Mouse (Mus musculus) megakaryocyte, adult 5-6 weeks (primary cell): ENCODE measurements around the gene 1810010D01Rik. TPM values are rescaled to one million over a fixed set of nuclear protein-coding genes. Genes with fewer than 3 reads are reported as not detected.

Experiments used
- ATAC-seq: 2 replicates; pipeline ENCODE4 v1.8.0; 2016; ENCODE audit warnings: mild to moderate bottlenecking, inconsistent platforms; ENCODE audit not compliant: poor library complexity, severe bottlenecking
- total RNA-seq, 2 experiments: library from RNA; stranded (forward) in 1 of 2; stranded (reverse) in 1 of 2; fragments of 153-499, 151-499 nt in 1 of 2; fragments of 221-1000, 200-1000 nt in 1 of 2; gene quantifications; 2 replicates each; pipeline versions ENCODE4 v1.2.3 to v1.2.4; 2015 to 2017

The 1810010D01Rik gene
- total RNA-seq, 2 experiments from 2014 or later = not detected

- ATAC-seq = no peak
Measured at GRCm38 (mm10) chr7:145216591-145216990, 8.7 kb upstream of the 1810010D01Rik start.

DNA sequence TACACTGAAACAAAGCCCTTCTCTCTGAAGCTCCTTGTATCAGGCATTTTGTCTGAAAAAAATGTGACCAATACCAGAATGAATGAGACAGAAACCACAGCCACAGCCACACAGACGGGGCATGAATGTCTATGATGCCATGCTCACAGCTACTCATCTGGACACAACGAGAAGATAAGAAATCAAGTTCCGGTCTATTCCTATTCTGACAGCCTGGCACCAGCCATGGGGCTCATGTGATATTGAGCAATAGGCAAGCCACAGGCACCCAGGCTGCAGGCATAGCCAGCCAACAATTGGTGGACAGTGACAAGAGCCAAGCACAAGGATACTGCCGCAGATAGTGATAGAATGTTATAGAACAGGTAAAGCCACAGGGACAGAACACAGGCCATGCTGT is 7.6 kb upstream of the 1810010D01Rik start:
- peak; percentile 56 for ATAC-seq

DNA sequence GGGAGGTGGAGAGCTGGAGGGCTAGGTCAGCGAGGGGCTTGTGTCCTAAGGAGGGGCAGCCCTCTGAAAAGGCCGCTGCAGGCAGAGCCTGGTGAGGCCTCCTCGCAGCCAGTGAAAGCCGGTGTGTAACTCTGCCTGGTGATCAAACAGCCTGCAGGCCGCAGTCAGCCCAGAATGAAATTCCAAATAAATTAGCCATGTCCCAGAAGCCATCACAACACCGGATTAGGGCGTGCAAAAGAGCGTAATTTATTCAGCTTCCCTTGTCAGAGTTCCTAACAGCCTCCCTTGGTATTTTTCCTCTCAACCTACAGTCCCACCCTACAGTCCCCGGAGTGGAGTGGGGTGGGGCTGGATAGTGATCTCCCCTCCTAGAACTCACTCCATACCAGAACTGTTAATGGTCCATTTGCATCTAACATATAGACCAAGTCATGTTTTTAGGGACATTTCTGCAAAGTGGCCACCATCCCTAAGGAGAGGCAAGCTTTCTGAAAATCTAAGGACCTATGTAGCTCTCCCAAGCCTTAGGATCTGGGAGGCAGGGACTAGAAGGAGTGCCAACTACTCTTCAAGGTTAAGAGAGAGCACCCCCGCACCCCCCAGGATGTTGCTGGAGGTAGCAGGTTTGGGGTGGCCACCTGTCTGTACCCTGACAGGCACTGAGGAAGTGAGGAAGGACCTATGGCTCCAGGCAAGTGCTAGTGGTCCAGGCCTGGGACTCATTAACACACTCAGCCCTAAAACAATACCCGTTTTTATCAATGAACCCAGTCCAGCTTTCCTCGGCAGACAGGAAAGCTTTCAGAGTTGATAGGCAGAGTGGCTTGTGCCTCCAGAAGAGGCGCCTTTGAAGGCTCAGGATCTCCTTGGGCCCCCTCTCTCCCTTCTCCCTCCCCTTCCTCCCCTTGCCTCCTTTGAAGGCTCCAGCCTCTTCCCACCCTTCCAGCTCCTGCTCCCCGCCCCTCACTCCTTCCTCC is 4.1 kb upstream of the 1810010D01Rik start:
- no peak for ATAC-seq

DNA sequence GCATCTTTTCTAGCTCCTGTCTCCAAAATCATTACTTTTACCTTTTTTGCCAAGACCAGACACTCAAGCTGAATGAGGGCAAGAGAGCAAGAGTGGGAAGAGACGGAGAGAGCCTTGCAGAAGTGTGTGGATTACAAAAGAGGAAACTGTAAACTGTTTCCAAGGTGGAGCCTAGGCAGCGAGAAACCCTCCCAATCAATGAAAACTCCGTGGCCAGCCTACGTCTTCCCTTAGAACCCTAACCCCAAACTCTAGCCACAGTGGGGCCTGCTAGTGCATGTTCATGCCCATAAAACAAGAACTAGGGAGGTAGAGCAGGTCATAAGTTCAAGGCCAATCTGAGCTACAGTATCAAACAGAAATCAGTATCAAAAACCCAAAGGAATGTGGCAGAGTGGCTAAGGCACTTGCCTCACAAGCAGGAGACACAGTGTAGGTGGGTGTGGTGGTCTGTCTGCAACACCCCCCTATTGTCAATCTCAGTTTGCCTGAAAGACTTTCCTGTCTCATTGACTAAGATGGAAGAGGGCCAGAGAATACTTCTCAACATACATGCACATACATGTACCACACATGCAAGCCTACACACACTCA is 2.7 kb upstream of the 1810010D01Rik start:
- peak; percentile 33 for ATAC-seq

- no peak for ATAC-seq
Measured at GRCm38 (mm10) chr7:145206801-145207200, 1.1 kb downstream of the 1810010D01Rik start.

DNA sequence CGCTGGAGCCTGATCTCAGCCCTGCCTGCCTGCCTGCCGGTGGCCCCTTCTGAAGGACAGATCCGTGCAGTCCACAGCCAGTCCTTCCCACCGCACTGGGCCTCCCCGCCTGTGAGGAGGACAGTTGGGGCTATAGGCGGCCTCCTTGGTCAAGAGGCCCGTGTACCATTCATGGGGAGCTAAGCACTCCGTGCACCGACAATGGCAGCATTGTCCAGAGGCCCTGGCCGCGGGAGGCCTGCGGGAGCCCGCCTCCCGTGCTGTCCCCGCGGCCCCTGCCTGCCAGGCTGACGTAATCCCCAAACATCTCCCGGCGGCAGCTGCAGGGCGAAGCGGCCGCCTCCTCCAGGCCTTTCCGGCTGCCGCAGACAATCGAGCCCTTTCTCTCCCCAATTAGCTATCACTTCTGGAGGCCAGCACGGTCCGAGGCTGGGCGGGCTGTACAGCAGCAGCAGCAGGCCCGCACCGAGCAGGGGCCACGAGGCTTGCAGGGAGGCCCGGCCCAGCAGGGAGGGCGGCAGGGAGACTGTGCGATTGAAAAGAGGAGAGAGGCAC is 1.8 kb downstream of the 1810010D01Rik start:
- peak; percentile 25; the same call in 1 of the 2 replicates for ATAC-seq

DNA sequence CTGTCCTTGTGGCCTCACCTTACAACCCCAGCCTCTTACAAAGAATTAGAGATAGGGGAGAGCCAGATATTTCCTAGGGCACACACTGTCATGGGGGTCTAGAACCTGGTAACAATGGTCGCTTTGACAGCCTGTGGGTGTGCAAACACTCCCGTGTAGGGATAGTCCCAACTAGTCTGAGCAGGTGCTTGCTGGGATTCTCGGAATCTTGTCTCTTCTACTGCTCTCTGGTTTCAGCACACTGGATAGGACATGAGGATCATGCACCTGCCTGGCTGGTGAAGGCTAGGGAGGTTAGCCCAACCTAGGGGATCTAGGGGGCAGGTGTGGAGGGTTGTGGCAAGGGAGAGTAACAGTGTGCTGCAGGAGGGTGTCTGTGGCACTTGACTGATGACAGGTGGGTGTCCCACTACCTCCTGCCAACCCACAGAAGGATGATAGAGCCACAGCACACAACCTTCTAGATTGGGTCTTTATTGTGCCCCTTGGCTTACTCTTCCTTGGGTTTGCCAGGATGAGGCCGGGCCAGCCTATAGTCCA is 2.5 kb downstream of the 1810010D01Rik start:
- ATAC-seq = no peak

- ATAC-seq = no peak
Measured at GRCm38 (mm10) chr7:145199711-145200110, 8.2 kb downstream of the 1810010D01Rik start.

- ATAC-seq = peak; percentile 36
Measured at GRCm38 (mm10) chr7:145198223-145198714, 9.7 kb downstream of the 1810010D01Rik start.

- no peak for ATAC-seq
Measured at GRCm38 (mm10) chr7:145197711-145198110, 10.2 kb downstream of the 1810010D01Rik start.

DNA sequence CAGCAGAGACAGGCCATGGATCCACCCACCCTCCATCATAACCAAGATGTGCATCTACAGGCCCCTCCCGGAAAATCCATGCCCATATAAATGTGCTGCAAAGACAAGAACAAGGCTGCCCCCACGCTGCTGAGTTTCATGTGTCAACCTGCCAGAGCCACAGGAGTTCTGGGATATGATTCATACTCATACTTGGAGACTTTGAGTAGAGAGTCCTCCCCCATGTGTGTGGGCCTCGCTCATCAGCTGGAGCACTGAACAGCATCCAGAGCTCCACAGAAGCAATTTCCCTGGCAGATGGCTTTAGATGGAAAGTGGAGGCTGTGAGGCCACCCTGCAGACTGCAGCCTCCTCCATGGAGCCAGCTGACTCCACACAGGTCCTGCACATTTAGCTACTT is 10.9 kb downstream of the 1810010D01Rik start:
- no peak for ATAC-seq

GRCm38 (mm10) chr7:145196340-145196739 is 11.6 kb downstream of the 1810010D01Rik start:
- no peak for ATAC-seq

GRCm38 (mm10) chr7:145195186-145195927 is 12.6 kb downstream of the 1810010D01Rik start:
- no peak for ATAC-seq

DNA sequence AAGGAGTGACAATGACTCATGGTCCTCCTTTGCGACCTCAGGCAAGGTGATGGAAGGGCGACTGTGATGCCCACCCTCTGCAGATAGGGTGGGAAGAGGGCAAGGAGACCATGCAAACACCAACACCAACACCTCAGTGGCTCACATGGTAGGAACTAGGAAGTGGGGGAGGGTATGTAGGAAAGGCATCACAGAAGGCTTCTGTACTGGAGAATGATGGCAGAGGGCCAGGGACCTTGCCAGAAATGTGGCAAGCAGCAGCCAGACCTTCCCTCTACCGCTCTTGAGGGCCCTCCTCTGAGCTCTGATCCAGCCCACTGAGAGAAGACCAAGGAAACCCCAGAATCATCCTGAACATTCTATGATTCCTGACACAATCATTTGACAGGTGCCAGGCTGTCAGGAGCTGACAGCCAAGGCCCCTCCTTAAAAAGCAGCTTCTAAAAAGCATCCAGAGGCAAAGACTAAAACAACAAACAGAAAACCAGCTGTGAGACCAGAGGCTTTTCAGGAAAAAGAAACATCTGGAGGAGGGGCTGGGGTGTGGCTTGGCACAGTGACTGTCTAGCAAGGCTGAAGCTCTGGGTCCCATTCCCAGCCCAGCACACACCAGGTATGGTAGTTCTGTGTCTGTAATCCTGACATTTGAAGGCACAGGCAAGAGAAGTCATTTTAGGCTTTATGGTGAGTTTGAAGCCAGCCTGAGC is 13.3 kb downstream of the 1810010D01Rik start:
- no peak for ATAC-seq

- no peak for ATAC-seq
Measured at GRCm38 (mm10) chr7:145192836-145193235, 15.1 kb downstream of the 1810010D01Rik start.

DNA sequence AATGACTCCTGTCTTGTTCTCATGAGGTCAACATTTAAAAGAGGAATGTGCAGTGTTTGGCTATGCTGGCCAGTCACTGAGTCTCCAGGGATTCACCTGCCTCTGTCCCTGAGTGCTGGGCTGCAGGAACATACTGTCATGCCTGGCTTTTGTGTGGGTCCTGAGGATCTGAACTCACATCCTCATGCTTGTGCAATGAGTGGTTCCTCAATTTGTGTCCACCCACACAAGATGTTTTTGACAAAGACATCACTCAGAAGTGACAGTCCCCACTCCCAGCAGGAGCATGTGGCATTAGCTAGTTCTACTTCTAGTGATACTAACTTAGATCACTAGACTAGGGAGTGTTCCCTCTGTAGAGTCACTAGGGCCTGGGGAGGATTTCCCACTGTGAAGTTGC is 17.4 kb downstream of the 1810010D01Rik start:
- ATAC-seq = peak; percentile 61

DNA sequence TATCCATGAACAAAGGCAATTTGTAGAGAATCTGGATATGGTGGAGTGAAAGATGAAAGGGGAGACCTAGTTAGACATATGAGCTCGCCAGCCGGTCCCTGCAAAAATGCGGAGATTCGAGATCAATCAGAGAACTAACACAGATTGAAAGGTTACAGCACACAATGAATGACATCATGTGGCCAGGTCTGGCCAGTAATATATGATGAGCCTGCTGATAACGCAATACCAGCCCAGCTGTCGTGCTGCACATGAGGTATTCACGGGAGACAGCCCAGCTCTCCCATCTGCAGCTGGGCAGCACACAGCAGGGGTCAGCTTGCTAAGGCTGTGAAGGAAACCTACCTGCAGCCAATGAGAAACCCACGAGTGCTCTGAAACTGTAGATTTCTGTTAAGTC is 18.6 kb downstream of the 1810010D01Rik start:
- no peak for ATAC-seq

- no peak for ATAC-seq
Measured at GRCm38 (mm10) chr7:145187802-145188201, 20.1 kb downstream of the 1810010D01Rik start.

- no peak for ATAC-seq
Measured at GRCm38 (mm10) chr7:145182388-145182787, 25.5 kb downstream of the 1810010D01Rik start.
